Mouse (Mus musculus) heart, postnatal 0 days (tissue): Measurements from ENCODE around the gene Nav2.

Experiments used
- CTCF ChIP-seq: IDR thresholded peaks from 2 replicates; pipeline ENCODE4 v1.5.1; 2016; ENCODE audit warnings: antibody characterized with exemption, control low read depth, low read depth
- EP300 ChIP-seq: IDR thresholded peaks from 2 replicates; pipeline ENCODE4 v1.6.1; 2016; ENCODE audit warnings: antibody characterized with exemption, low read depth

GRCm38 (mm10) chr7:49242261-49242660 lies 333.7 kb downstream of the Nav2 start:
- TF ChIP-seq CTCF (no peak), EP300 (no peak)
